Mouse (Mus musculus) liver, embryonic 14.5 days (tissue): ENCODE measurements around the gene Taok1. TPM values are rescaled to one million over a fixed set of nuclear protein-coding genes. Genes with fewer than 3 reads are reported as not detected.
A peak's percentile ranks its signal among the peaks of the same experiment; 100 is the strongest.
"Not testable (repeated sequence)": the region's sequence is repeated elsewhere in the genome, so short reads cannot be mapped to it uniquely, and the experiment has no call there.

ENCODE experiments used
- ATAC-seq: fragments of 200-750 bp; cut with Nextera tagmentation; 2 replicates; pipeline ENCODE4 v1.8.0; 2017; ENCODE audit warnings: moderate number of reproducible peaks, mild to moderate bottlenecking, moderate library complexity; ENCODE audit not compliant: insufficient read depth
- DNase-seq, 3 experiments: peaks; one replicate each; pipeline ENCODE4 v3.0.0-alpha.2; 2012 to 2013; ENCODE audit warnings: low read depth in 3 of 3, low spot score in 3 of 3
- H3K27ac ChIP-seq: fragments of 300-500 bp; sonication (generic); 2 replicates; pipeline ENCODE4 v1.5.1; 2014; ENCODE audit warnings: moderate library complexity, mild to moderate bottlenecking, control low read depth, inconsistent platforms
- H3K27me3 ChIP-seq: fragments of 300-500 bp; sonication (generic); 2 replicates; pipeline ENCODE4 v1.6.1; 2014; ENCODE audit warnings: mild to moderate bottlenecking, low read length, moderate library complexity; ENCODE audit not compliant: control insufficient read depth, insufficient read depth
- H3K36me3 ChIP-seq: fragments of 300-500 bp; sonication (generic); replicated peaks from 2 replicates; pipeline ENCODE4 v1.6.1; 2014; ENCODE audit warnings: low read depth; ENCODE audit not compliant: control insufficient read depth, insufficient read depth
- H3K4me1 ChIP-seq, 2 experiments: fragments of 200-500 bp in 1 of 2; fragments of 300-500 bp in 1 of 2; sonication (generic) in 1 of 2; replicated peaks; 2 replicates each; pipeline ENCODE4 v1.6.1; 2012 to 2014; ENCODE audit warnings: antibody characterized with exemption in 1 of 2, inconsistent platforms in 1 of 2, low read length in 1 of 2; ENCODE audit not compliant: control insufficient read depth in 2 of 2, insufficient read depth in 2 of 2
- H3K4me2 ChIP-seq: fragments of 300-500 bp; sonication (generic); 2 replicates; pipeline ENCODE4 v1.6.1; 2014; ENCODE audit warnings: low read depth, mild to moderate bottlenecking, control low read depth, moderate library complexity
- H3K4me3 ChIP-seq, 2 experiments: fragments of 200-500 bp in 1 of 2; fragments of 300-500 bp in 1 of 2; sonication (generic) in 1 of 2; 2 replicates each; pipeline ENCODE4 v1.5.1; 2012 to 2014; ENCODE audit warnings: low read depth in 2 of 2, low read length in 2 of 2, mild to moderate bottlenecking in 2 of 2, control low read depth in 1 of 2, inconsistent platforms in 1 of 2, moderate library complexity in 1 of 2; ENCODE audit not compliant: insufficient read depth in 1 of 2
- H3K9ac ChIP-seq: fragments of 300-500 bp; sonication (generic); replicated peaks from 2 replicates; pipeline ENCODE4 v1.6.1; 2014; ENCODE audit warnings: mild to moderate bottlenecking, control low read depth, moderate library complexity
- H3K9me3 ChIP-seq: fragments of 300-500 bp; sonication (generic); 2 replicates; pipeline ENCODE4 v1.6.1; 2016; ENCODE audit warnings: low read length, mixed read lengths; ENCODE audit not compliant: control insufficient read depth
- CTCF ChIP-seq: IDR thresholded peaks from 2 replicates; pipeline ENCODE4 v1.5.1; 2016; ENCODE audit warnings: antibody characterized with exemption, low read depth, control low read depth
- EP300 ChIP-seq: IDR thresholded peaks from 2 replicates; pipeline ENCODE4 v1.6.1; 2016; ENCODE audit warnings: antibody characterized with exemption, low read depth
- WGBS: fragments of 180-500 bp; shearing (Covaris S2); extraction: QIAGEN DNeasy Blood & Tissue Kit; methylation state at CpG from one replicate; pipeline ENCODE4 v1.1.7; 2014; ENCODE audit not compliant: insufficient replicate concordance; 5-methylcytosine and 5-hydroxymethylcytosine counted together
- polyA plus RNA-seq, 2 experiments: library from polyadenylated mRNA; depleted of rRNA in 1 of 2; stranded (reverse) in 1 of 2; unstranded in 1 of 2; fragments of >200 nt; fragmentation: Nextera tagmentation in 1 of 2; extraction: Ambion mirVana in 1 of 2; gene quantifications; 2 replicates each; pipeline versions ENCODE4 v1.2.1 to v1.2.3; 2012 to 2014

Taok1 gene
- polyA plus RNA-seq, 2 experiments = 3.3 to 4.0 TPM

GRCm38 (mm10) chr11:77529644-77530043, 78.0 kb downstream of the Taok1 start:
- no peak for DNase-seq
- no peak for TF ChIP-seq EP300
- no peak for TF ChIP-seq CTCF
- Histone ChIP-seq H3K36me3 (no peaks in the 10 kb centered on the region), H3K4me2 (no peak overlapping the region), H3K4me1 (no peaks in the 10 kb centered on the region), H3K27me3 (no peaks in the 10 kb centered on the region), H3K9ac (no peak overlapping the region), H3K4me3 (no peak overlapping the region), H3K27ac (no peak overlapping the region), H3K9me3 (no peaks in the 10 kb centered on the region)
- 43% methylated on average over 3 of the region's 3 CpGs for WGBS
- no peak for ATAC-seq

DNA sequence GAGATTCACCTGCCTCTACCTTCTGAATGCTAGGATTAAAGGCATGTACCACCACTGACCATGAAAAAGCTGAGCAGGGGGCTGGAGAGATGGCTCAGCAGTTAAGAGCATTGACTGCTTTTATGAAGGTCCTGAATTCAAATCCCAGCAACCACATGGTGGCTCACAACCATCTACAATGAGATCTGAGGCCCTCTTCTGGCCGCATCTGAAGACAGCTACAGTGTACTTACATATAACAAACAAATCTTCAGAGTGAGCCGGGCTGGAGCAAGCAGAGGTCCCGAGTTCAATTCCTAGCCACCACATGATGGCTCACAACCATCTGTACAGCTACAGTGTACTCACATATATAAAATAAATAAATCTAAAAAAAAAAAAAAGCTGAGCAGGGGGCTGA, 79.2 kb downstream of the Taok1 start:
- not testable (repeated sequence) for H3K27me3 ChIP-seq, H3K4me1 ChIP-seq, H3K4me3 ChIP-seq, H3K9ac ChIP-seq, H3K27ac ChIP-seq, DNase-seq, H3K4me2 ChIP-seq, H3K9me3 ChIP-seq, ATAC-seq, H3K36me3 ChIP-seq
- TF ChIP-seq CTCF = peak; percentile 26; the same call in 1 of the 2 replicates
- 79% methylated on average over 3 of the region's 3 CpGs for WGBS

GRCm38 (mm10) chr11:77525804-77526486, 81.7 kb downstream of the Taok1 start:
- TF ChIP-seq EP300 (no peak), CTCF (peak; percentile 27)

DNA sequence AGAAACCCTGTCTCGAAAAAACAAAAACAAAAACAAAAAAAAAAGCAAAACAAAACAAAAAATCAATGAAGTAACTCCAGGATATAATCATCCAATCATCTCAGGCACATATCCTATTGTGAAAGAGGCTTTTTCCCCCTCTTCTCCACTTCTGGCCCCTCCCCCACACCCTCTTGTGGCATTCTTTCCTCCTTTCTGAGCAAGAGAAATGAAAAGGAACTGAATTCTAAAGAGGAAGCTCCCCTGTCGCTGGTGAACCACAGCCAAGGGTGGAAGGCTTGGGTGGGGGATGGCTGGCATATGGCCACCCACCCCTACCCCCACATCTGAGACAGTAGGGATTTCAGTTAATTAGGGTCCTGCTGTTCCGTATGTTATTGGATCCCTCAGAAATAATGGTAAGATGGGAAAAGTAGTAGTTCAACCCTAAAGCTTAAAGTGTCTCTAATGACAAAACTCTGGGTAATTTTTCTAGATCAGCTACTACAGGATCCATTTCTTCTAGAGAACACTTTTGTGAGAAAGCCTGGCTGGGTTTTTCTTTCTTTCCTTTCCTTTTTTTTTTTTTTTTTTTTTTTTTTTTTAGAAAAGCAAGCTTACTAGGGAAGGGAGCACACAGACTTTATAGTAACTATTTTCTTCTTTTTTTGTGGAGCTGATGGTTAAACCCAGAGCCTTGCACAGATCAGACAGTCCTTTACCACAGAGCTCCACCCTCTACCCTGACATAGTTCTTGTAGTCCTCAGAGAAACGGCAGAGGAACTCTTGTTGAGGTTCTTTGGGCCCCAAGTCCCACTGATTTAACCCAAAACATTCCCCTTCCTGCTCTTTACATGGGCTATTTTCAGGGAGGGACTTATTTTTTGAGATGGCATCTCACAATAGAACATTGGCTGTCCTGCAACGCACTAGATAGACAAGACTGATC, 86.8 kb downstream of the Taok1 start:
- Histone ChIP-seq H3K9me3 (no peaks in the 10 kb centered on the region), H3K4me3 (no peak overlapping the region), H3K27me3 (peaks cover 23% of the 10 kb centered on the region), H3K4me2 (no peak overlapping the region), H3K27ac (no peak overlapping the region), H3K9ac (no peak overlapping the region), H3K4me1 (peaks cover 0 to 7% of the 10 kb centered on the region in 2 experiments; a peak in 2 of 4 replicates), H3K36me3 (no peaks in the 10 kb centered on the region)
- ATAC-seq = no peak
- WGBS = 22% methylated on average over 5 of the region's 5 CpGs
- DNase-seq = no peak
- no peak for TF ChIP-seq CTCF
- TF ChIP-seq EP300 = no peak

More at GRCm38 (mm10) chr11:77525804-77526486, 81.7 kb downstream of the Taok1 start:
- no peaks in the 10 kb centered on the region for H3K9me3 ChIP-seq
- 54% methylated on average over 3 of the region's 3 CpGs for WGBS
- H3K4me2 ChIP-seq = no peak overlapping the region
- no peaks in the 10 kb centered on the region; a peak in 1 of 4 replicates for H3K4me1 ChIP-seq
- H3K27ac ChIP-seq = no peak overlapping the region
- H3K36me3 ChIP-seq = no peaks in the 10 kb centered on the region
- no peak overlapping the region for H3K4me3 ChIP-seq
- H3K9ac ChIP-seq = no peak overlapping the region
- H3K27me3 ChIP-seq = no peaks in the 10 kb centered on the region
- ATAC-seq (no peak), DNase-seq (no peak)

- Histone ChIP-seq H3K36me3 (no peaks in the 10 kb centered on the region), H3K9me3 (no peaks in the 10 kb centered on the region), H3K9ac (no peak within 1 kb of the TSS), H3K27ac (no peak within 1 kb of the TSS), H3K4me3 (no peak within 1 kb of the TSS), H3K4me2 (no peak within 1 kb of the TSS), H3K27me3 (peaks cover 37% of the 10 kb centered on the region), H3K4me1 (peaks cover 9 to 12% of the 10 kb centered on the region in 2 experiments)
- WGBS = 8% methylated on average over 5 of the region's 5 CpGs
- ATAC-seq (no peak), DNase-seq (no peak)
- TF ChIP-seq EP300 = no peak
- TF ChIP-seq CTCF = no peak
These were observed 88.6 kb downstream of the Taok1 start, which contains the start of gene Gm10392 for GRCm38 (mm10) chr11:77519043-77519442. Gene Gm10392, minus strand, starts transcription at chr11:77519198.
